Mouse (Mus musculus) heart, embryonic 14.5 days (tissue): Measurements from ENCODE around the gene Tpt1. TPM values are rescaled to one million over a fixed set of nuclear protein-coding genes. Genes with fewer than 3 reads are reported as not detected.
A peak's percentile ranks its signal among the peaks of the same experiment; 100 is the strongest.

Experiments
- ATAC-seq: fragments of 200-750 bp; cut with Nextera tagmentation; 2 replicates; pipeline ENCODE4 v1.8.0; 2017; ENCODE audit warnings: low read depth, moderate TSS enrichment; ENCODE audit not compliant: insufficient number of reproducible peaks, insufficient read depth, low FRiP score
- H3K27ac ChIP-seq, 2 experiments: fragments of 200-500 bp in 1 of 2; fragments of 300-500 bp in 1 of 2; sonication (generic) in 1 of 2; replicated peaks in 1 of 2; 2 replicates each; pipeline ENCODE4 v1.5.1; 2012 to 2014; ENCODE audit warnings: low read depth in 2 of 2, low read length in 2 of 2, control low read depth in 1 of 2, mild to moderate bottlenecking in 1 of 2, mixed read lengths in 1 of 2; ENCODE audit not compliant: control insufficient read depth in 1 of 2, insufficient read depth in 1 of 2
- H3K27me3 ChIP-seq: fragments of 300-500 bp; sonication (generic); 2 replicates; pipeline ENCODE4 v1.6.1; 2014; ENCODE audit warnings: mild to moderate bottlenecking, low read length, control low read depth; ENCODE audit not compliant: control insufficient read depth, insufficient read depth
- H3K36me3 ChIP-seq: fragments of 300-500 bp; sonication (generic); 2 replicates; pipeline ENCODE4 v1.6.1; 2014; ENCODE audit warnings: mild to moderate bottlenecking, control low read depth, low read length, mixed read lengths; ENCODE audit not compliant: control insufficient read depth, insufficient read depth
- H3K4me1 ChIP-seq, 2 experiments: fragments of 200-500 bp in 1 of 2; fragments of 300-500 bp in 1 of 2; sonication (generic) in 1 of 2; 2 replicates each; pipeline ENCODE4 v1.6.1; 2012 to 2014; ENCODE audit warnings: low read length in 2 of 2, control low read depth in 1 of 2, mixed read lengths in 1 of 2; ENCODE audit not compliant: control insufficient read depth in 2 of 2, insufficient read depth in 2 of 2
- H3K4me2 ChIP-seq: fragments of 300-500 bp; sonication (generic); 2 replicates; pipeline ENCODE4 v1.6.1; 2014; ENCODE audit warnings: mild to moderate bottlenecking, low read length
- H3K4me3 ChIP-seq, 2 experiments: fragments of 200-500 bp in 1 of 2; fragments of 300-500 bp in 1 of 2; sonication (generic) in 1 of 2; 2 replicates each; pipeline ENCODE4 v1.5.1; 2012 to 2014; ENCODE audit warnings: low read length in 2 of 2, mild to moderate bottlenecking in 2 of 2, control low read depth in 1 of 2, low read depth in 1 of 2, moderate library complexity in 1 of 2; ENCODE audit not compliant: control insufficient read depth in 1 of 2, insufficient read depth in 1 of 2
- H3K9ac ChIP-seq: fragments of 300-500 bp; sonication (generic); 2 replicates; pipeline ENCODE4 v1.6.1; 2014; ENCODE audit warnings: mild to moderate bottlenecking, low read length
- H3K9me3 ChIP-seq: fragments of 300-500 bp; sonication (generic); 2 replicates; pipeline ENCODE4 v1.6.1; 2016; ENCODE audit warnings: low read length, control low read depth; ENCODE audit not compliant: control insufficient read depth
- WGBS: fragments of 180-500 bp; shearing (Covaris S2); extraction: QIAGEN DNeasy Blood & Tissue Kit; methylation state at CpG from one replicate; pipeline ENCODE4 v1.1.7; 2014; 5-methylcytosine and 5-hydroxymethylcytosine counted together
- polyA plus RNA-seq: library from polyadenylated mRNA; unstranded; fragments of >200 nt; fragmentation: Nextera tagmentation; extraction: Ambion mirVana; gene quantifications from 2 replicates; pipeline ENCODE4 v1.2.1, GENCODE M21; 2014

Gene Tpt1
- polyA plus RNA-seq, 1 experiment from 2014 or later = 1,152 TPM

DNA sequence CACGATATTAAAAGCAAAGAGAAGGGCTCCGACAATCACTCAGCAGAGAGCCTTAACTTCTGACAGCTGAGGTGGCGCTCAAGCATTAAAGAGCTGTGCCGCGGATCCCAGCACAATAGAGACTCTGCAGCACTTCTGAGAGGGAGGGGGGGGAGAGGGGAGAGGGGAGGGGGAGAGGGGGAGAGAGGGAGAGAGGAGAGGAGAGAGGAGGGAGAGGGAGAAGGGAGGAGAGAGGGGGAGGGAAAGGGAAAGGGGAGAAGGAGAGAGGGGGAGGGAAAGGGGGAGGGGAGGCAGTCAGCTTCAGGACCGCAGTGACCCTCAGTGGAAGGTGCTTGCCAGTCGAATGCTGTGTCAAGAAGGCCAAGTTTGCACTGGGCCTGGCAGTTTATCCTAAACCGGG is 34.1 kb downstream of the Tpt1 start:
- Histone ChIP-seq H3K27me3 (no peaks in the 10 kb centered on the region), H3K9ac (no peak overlapping the region), H3K4me3 (no peak overlapping the region), H3K4me1 (peaks cover 0 to 4% of the 10 kb centered on the region in 2 experiments; a peak in 1 of 4 replicates), H3K36me3 (no peaks in the 10 kb centered on the region), H3K4me2 (peak overlapping the region; percentile 26; the same call in 1 of the 2 replicates), H3K9me3 (no peaks in the 10 kb centered on the region), H3K27ac (no peak overlapping the region)
- 19% methylated on average over 8 of the region's 8 CpGs for WGBS
- no peak for ATAC-seq

DNA sequence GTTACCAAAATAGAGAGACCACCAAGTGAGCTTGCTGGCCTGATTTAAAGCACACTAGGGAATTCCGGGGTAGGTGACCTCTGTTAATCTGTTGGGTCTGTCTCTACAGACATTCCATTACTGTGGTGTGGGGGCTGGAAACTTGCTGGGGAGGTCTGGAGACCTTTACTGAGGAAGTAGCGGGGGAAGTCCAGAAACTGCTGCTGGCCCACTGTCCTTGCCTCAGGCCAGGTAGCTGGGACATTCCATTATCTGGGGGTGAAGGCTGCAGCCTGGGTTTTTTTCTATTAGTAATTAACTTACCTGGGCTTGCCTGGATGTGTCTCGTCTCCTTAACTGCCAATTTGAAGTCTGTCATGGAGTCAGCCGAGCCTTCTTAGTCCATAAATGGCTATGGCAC is 37.0 kb downstream of the Tpt1 start:
- no peak for ATAC-seq
- no peaks in the 10 kb centered on the region for H3K9me3 ChIP-seq
- H3K27ac ChIP-seq = no peak overlapping the region
- no peak overlapping the region for H3K4me2 ChIP-seq
- H3K27me3 ChIP-seq = no peaks in the 10 kb centered on the region
- H3K36me3 ChIP-seq = no peaks in the 10 kb centered on the region
- H3K4me1 ChIP-seq = peaks cover 0 to 2% of the 10 kb centered on the region in 2 experiments; a peak in 1 of 4 replicates
- H3K9ac ChIP-seq = no peak overlapping the region
- WGBS = 34% methylated on average over 4 of the region's 4 CpGs
- H3K4me3 ChIP-seq = no peak overlapping the region

DNA sequence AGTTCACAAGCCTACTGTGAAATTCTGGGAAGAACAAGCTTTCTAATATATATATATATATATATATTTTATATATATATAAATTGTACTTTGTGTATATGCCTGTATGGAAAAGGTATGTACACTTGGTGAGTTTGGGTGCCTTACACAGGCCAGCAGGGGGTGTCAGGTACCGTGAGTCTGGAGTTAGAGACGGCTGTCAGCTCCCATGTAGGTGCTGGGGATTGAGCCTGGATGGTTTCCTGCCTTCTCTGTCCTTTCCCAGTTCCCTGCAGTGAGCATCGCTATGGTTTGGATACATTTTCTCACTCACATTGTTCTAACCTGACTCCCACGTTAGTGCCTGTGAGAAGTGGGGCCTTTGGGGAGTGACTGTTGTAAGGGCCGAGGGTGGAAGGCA is 38.4 kb downstream of the Tpt1 start:
- H3K4me3 ChIP-seq = no peak overlapping the region
- WGBS = 67% methylated on average over 5 of the region's 5 CpGs
- no peak for ATAC-seq

DNA sequence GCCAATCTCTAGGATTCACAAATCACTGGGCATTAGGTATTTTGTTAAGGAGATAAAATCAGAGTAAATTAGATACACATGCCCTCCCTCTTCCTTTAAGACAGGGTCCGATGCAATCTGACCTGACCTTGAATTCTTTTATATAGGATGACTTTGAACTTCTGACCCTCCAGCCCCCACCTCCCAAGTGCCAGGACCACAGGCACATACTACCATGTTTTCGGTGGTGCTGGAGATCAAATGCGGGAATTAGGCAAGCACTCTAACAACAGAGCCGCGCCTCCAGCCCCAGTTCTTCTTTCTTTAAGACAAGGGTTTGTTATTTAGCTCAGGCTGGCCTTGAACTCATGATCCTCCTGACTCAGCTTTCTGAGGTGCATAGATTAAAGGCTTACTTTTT is 39.0 kb downstream of the Tpt1 start:
- Histone ChIP-seq H3K9ac (no peak overlapping the region), H3K4me2 (no peak overlapping the region), H3K4me1 (peaks cover 0 to 2% of the 10 kb centered on the region in 2 experiments; a peak in 1 of 4 replicates), H3K36me3 (no peaks in the 10 kb centered on the region), H3K27me3 (no peaks in the 10 kb centered on the region), H3K27ac (no peak overlapping the region), H3K4me3 (no peak overlapping the region), H3K9me3 (no peaks in the 10 kb centered on the region)
- 79% methylated on average over 5 of the region's 5 CpGs for WGBS
- ATAC-seq = no peak

More for the DNA sequence above, 38.4 kb downstream of the Tpt1 start:
- no peaks in the 10 kb centered on the region for H3K27me3 ChIP-seq
- H3K27ac ChIP-seq = no peak overlapping the region
- H3K4me2 ChIP-seq = no peak overlapping the region
- no peaks in the 10 kb centered on the region for H3K9me3 ChIP-seq
- no peaks in the 10 kb centered on the region for H3K36me3 ChIP-seq
- H3K4me1 ChIP-seq = peaks cover 0 to 2% of the 10 kb centered on the region in 2 experiments; a peak in 1 of 4 replicates
- H3K9ac ChIP-seq = no peak overlapping the region

- no peaks in the 10 kb centered on the region for H3K27me3 ChIP-seq
- H3K4me2 ChIP-seq = no peak overlapping the region
- H3K36me3 ChIP-seq = peaks cover 18% of the 10 kb centered on the region
- no peaks in the 10 kb centered on the region for H3K9me3 ChIP-seq
- ATAC-seq = no peak
- no peak overlapping the region for H3K4me3 ChIP-seq
- no peak overlapping the region for H3K9ac ChIP-seq
- no peaks in the 10 kb centered on the region for H3K4me1 ChIP-seq
- no peak overlapping the region for H3K27ac ChIP-seq
- 85% methylated on average over 9 of the region's 9 CpGs for WGBS
Measured at GRCm38 (mm10) chr14:75892118-75892517, 47.2 kb downstream of the Tpt1 start.

Other genes with a start within 250 kb of the Tpt1 start
- gene Erich6b, start 202.8 kb upstream of the Tpt1 start, polyA plus RNA-seq = not detected in 2 replicates
- 16.0 and 16.5 TPM in 2 replicates for gene Cog3, start 90.6 kb upstream of the Tpt1 start, polyA plus RNA-seq
- gene Slc25a30, start 58.1 kb upstream of the Tpt1 start, polyA plus RNA-seq = 8.3 and 9.2 TPM in 2 replicates
- gene Kctd4, start 109.9 kb downstream of the Tpt1 start, polyA plus RNA-seq = 0.47 and 0.59 TPM in 2 replicates
- gene Gtf2f2, start 165.8 kb downstream of the Tpt1 start, polyA plus RNA-seq = 25.4 and 26.9 TPM in 2 replicates